Mouse (Mus musculus): Measurements from ENCODE around the gene Agps.

- TF ChIP-seq POLR2A (IDR thresholded peaks at IDR 0.05; ENCODE audit: insufficient read length, low read depth) (no peak), MAX (IDR thresholded peaks at IDR 0.05; ENCODE audit: low read depth) (no peak), CEBPB (IDR thresholded peaks at IDR 0.05; ENCODE audit: insufficient read depth, poor library complexity, severe bottlenecking) (no peak), POLR2AphosphoS2 (IDR thresholded peaks at IDR 0.05; ENCODE audit: insufficient read length, low read depth) (no peak), SRF (IDR thresholded peaks at IDR 0.05; ENCODE audit: control insufficient read depth, insufficient read length, low read depth) (no peak), MYOG (IDR thresholded peaks at IDR 0.05; ENCODE audit: control insufficient read depth in 1 of 3, insufficient read depth in 1 of 3, insufficient read length in 2 of 3, low read depth in 2 of 3) (no peak), REST (IDR thresholded peaks at IDR 0.05; ENCODE audit: insufficient read depth, insufficient read length) (no peak), TCF12 (IDR thresholded peaks at IDR 0.05; ENCODE audit: insufficient read depth, poor library complexity, severe bottlenecking) (no peak)
Observed at GRCm38 (mm10) chr2:75923807-75924340, 91.9 kb downstream of the Agps start.
